Mouse (Mus musculus): Measurements from ENCODE around the gene Rtn4r. TPM values are rescaled to one million over a fixed set of nuclear protein-coding genes. Genes with fewer than 3 reads are reported as not detected.

The Rtn4r gene
- polyA plus RNA-seq, 1 experiment from 2014 or later, result 15.6 TPM

DNA sequence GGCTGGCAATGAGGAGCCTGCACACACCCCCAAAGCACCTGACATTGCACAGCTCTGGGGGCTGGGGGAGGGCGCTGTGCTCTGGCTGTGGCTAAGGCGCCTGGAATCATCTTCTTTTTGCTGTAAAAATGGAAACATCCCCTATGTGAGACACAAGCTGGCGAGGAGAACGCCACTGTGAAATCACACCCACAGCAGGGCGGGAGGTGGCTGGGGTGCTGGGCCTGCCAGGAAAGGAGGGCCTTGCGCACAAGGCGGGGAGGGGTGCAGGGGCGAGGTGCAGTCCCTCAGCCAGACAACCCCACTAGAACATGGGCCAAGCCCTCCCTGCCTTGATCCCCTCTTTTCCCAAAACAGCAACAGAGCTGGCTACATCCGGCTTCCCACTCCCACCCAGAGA, 45.8 kb downstream of the Rtn4r start:
- Histone ChIP-seq H3K9ac (ENCODE audit: low read depth, low read length) (0 out of 2 replicates have a peak overlapping the region, but pooled peaks have one; percentile 15), H3K4me1 (ENCODE audit: control insufficient read depth, insufficient read depth, low read depth, low read length) (peaks cover 2% of the 10 kb centered on the region; the same call in 1 of the 2 replicates), H3K27me3 (replicated peaks; ENCODE audit: control insufficient read depth, insufficient read depth, low read length) (no peaks in the 10 kb centered on the region), H3K4me3 (ENCODE audit: low read length) (no peak overlapping the region), H3K4me2 (ENCODE audit: low read length) (no peak overlapping the region), H3K27ac (ENCODE audit: low read depth, low read length) (no peak overlapping the region), H3K9me3 (ENCODE audit: control insufficient read depth, low read length) (no peaks in the 10 kb centered on the region), H3K36me3 (ENCODE audit: control insufficient read depth, insufficient read depth, low read length) (no peaks in the 10 kb centered on the region)
- no peak for ATAC-seq
- WGBS, result 69% methylated on average over 9 of the region's 9 CpGs

DNA sequence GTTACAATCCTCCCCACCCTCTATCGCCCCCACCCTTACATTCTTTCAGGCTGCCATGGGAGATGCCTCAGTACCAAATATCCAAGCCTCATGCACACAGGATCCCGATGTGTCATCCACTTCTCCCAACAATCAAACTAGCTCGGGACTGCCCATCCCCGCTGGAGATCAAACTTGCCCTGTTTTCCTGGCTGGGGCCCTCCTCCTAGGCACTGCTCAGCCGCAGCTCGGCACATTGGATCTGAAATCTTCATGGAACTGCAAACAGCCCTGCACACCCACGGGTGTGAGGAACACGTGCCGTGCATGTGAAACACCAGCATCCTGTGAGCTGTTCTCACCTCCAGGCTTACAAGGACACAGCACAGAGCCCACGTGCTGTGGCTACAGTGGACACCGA, 46.3 kb downstream of the Rtn4r start:
- Histone ChIP-seq H3K4me3 (ENCODE audit: low read length) (no peak overlapping the region), H3K9ac (ENCODE audit: low read depth, low read length) (no peak overlapping the region), H3K27me3 (replicated peaks; ENCODE audit: control insufficient read depth, insufficient read depth, low read length) (no peaks in the 10 kb centered on the region), H3K36me3 (ENCODE audit: control insufficient read depth, insufficient read depth, low read length) (no peaks in the 10 kb centered on the region), H3K4me1 (ENCODE audit: control insufficient read depth, insufficient read depth, low read depth, low read length) (peaks cover 2% of the 10 kb centered on the region; the same call in 1 of the 2 replicates), H3K4me2 (ENCODE audit: low read length) (no peak overlapping the region), H3K27ac (ENCODE audit: low read depth, low read length) (no peak overlapping the region), H3K9me3 (ENCODE audit: control insufficient read depth, low read length) (no peaks in the 10 kb centered on the region)
- WGBS, result 59% methylated on average over 11 of the region's 11 CpGs
- no peak for ATAC-seq

GRCm38 (mm10) chr16:18175817-18176541, 48.5 kb downstream of the Rtn4r start:
- H3K27me3 ChIP-seq (replicated peaks; ENCODE audit: control insufficient read depth, insufficient read depth, low read length), result no peaks in the 10 kb centered on the region

GRCm38 (mm10) chr16:18176758-18177157, 49.3 kb downstream of the Rtn4r start:
- WGBS, result 78% methylated on average over 4 of the region's 4 CpGs
- H3K4me1 ChIP-seq (ENCODE audit: control insufficient read depth, insufficient read depth, low read depth, low read length), result peaks cover 2% of the 10 kb centered on the region; the same call in 1 of the 2 replicates
- H3K4me2 ChIP-seq (ENCODE audit: low read length), result no peak overlapping the region
- no peak for ATAC-seq
- no peak overlapping the region for H3K4me3 ChIP-seq (ENCODE audit: low read length)
- H3K36me3 ChIP-seq (ENCODE audit: control insufficient read depth, insufficient read depth, low read length), result no peaks in the 10 kb centered on the region
- H3K9me3 ChIP-seq (ENCODE audit: control insufficient read depth, low read length), result no peaks in the 10 kb centered on the region
- no peak overlapping the region for H3K27ac ChIP-seq (ENCODE audit: low read depth, low read length)
- H3K9ac ChIP-seq (ENCODE audit: low read depth, low read length), result no peak overlapping the region
- H3K27me3 ChIP-seq (replicated peaks; ENCODE audit: control insufficient read depth, insufficient read depth, low read length), result no peaks in the 10 kb centered on the region

More at GRCm38 (mm10) chr16:18175817-18176541, 48.5 kb downstream of the Rtn4r start:
- Histone ChIP-seq H3K9ac (ENCODE audit: low read depth, low read length) (no peak overlapping the region), H3K4me2 (ENCODE audit: low read length) (no peak overlapping the region), H3K36me3 (ENCODE audit: control insufficient read depth, insufficient read depth, low read length) (no peaks in the 10 kb centered on the region), H3K9me3 (ENCODE audit: control insufficient read depth, low read length) (no peaks in the 10 kb centered on the region), H3K4me3 (ENCODE audit: low read length) (no peak overlapping the region), H3K4me1 (ENCODE audit: control insufficient read depth, insufficient read depth, low read depth, low read length) (peaks cover 2% of the 10 kb centered on the region; the same call in 1 of the 2 replicates), H3K27ac (ENCODE audit: low read depth, low read length) (no peak overlapping the region)
- 56% methylated on average over 6 of the region's 6 CpGs for whole genome bisulfite sequencing
- ATAC-seq, result no peak

- H3K9ac ChIP-seq (ENCODE audit: low read depth, low read length), result no peak overlapping the region
- no peak overlapping the region for H3K4me2 ChIP-seq (ENCODE audit: low read length)
- H3K4me3 ChIP-seq (ENCODE audit: low read length), result no peak overlapping the region
- no peaks in the 10 kb centered on the region for H3K27me3 ChIP-seq (replicated peaks; ENCODE audit: control insufficient read depth, insufficient read depth, low read length)
- no peaks in the 10 kb centered on the region for H3K9me3 ChIP-seq (ENCODE audit: control insufficient read depth, low read length)
- WGBS, result 51% methylated on average over 2 of the region's 2 CpGs
- no peak overlapping the region for H3K27ac ChIP-seq (ENCODE audit: low read depth, low read length)
- H3K4me1 ChIP-seq (ENCODE audit: control insufficient read depth, insufficient read depth, low read depth, low read length), result no peaks in the 10 kb centered on the region; the same call in 1 of the 2 replicates
- H3K36me3 ChIP-seq (ENCODE audit: control insufficient read depth, insufficient read depth, low read length), result no peaks in the 10 kb centered on the region
- ATAC-seq, result no peak
Observed at GRCm38 (mm10) chr16:18179591-18179990, 52.1 kb downstream of the Rtn4r start.

GRCm38 (mm10) chr16:18181398-18181797, 54.0 kb downstream of the Rtn4r start:
- H3K9ac ChIP-seq (ENCODE audit: low read depth, low read length), result no peak overlapping the region
- no peaks in the 10 kb centered on the region for H3K9me3 ChIP-seq (ENCODE audit: control insufficient read depth, low read length)
- no peak overlapping the region for H3K4me2 ChIP-seq (ENCODE audit: low read length)
- no peaks in the 10 kb centered on the region; the same call in 1 of the 2 replicates for H3K4me1 ChIP-seq (ENCODE audit: control insufficient read depth, insufficient read depth, low read depth, low read length)
- H3K27me3 ChIP-seq (replicated peaks; ENCODE audit: control insufficient read depth, insufficient read depth, low read length), result no peaks in the 10 kb centered on the region
- ATAC-seq, result no peak
- H3K36me3 ChIP-seq (ENCODE audit: control insufficient read depth, insufficient read depth, low read length), result no peaks in the 10 kb centered on the region
- no peak overlapping the region for H3K27ac ChIP-seq (ENCODE audit: low read depth, low read length)
- H3K4me3 ChIP-seq (ENCODE audit: low read length), result no peak overlapping the region
- WGBS, result 35% methylated on average over 10 of the region's 10 CpGs

GRCm38 (mm10) chr16:18182766-18183165, 55.3 kb downstream of the Rtn4r start:
- no peaks in the 10 kb centered on the region for H3K9me3 ChIP-seq (ENCODE audit: control insufficient read depth, low read length)
- H3K9ac ChIP-seq (ENCODE audit: low read depth, low read length), result no peak overlapping the region
- no peaks in the 10 kb centered on the region for H3K36me3 ChIP-seq (ENCODE audit: control insufficient read depth, insufficient read depth, low read length)
- H3K27me3 ChIP-seq (replicated peaks; ENCODE audit: control insufficient read depth, insufficient read depth, low read length), result no peaks in the 10 kb centered on the region
- 80% methylated on average over 8 of the region's 8 CpGs for WGBS
- no peaks in the 10 kb centered on the region for H3K4me1 ChIP-seq (ENCODE audit: control insufficient read depth, insufficient read depth, low read depth, low read length)
- ATAC-seq, result no peak
- no peak overlapping the region for H3K4me2 ChIP-seq (ENCODE audit: low read length)
- no peak overlapping the region for H3K27ac ChIP-seq (ENCODE audit: low read depth, low read length)
- no peak overlapping the region for H3K4me3 ChIP-seq (ENCODE audit: low read length)

DNA sequence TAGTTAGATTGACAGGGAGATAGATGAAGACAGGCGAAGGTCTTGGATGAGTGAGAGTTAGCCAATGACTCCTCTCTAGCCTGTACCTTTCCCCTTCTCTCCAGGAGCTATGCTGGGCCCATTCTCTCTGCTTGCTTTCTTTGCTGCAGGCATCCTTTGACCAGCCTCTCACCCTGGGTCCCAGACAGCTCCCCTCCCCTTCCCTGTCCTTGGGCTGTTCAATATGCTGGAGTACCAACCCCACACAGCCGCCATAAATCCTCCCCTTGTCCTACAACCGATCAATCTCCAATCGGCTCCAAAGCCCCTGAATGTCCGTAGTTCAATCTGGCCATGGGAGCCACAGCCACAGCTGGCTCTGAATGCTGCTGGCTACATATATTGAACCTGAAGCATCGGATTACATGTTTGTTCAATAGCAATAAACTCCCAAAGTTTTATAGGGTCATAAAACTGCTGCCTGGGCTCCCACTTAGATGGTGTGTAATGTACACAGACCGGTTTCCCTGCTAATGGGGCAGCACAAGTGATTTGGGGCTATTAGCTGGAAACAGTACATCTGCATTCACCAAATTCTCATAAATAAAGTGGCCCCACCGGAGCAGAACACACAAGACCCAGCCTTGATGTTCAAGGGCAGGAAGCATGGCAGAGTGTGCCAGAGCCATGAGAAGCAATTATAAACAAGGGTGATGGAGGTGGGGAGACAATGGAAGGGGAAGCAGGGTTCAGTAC, 58.4 kb downstream of the Rtn4r start:
- Histone ChIP-seq H3K4me1 (ENCODE audit: control insufficient read depth, insufficient read depth, low read depth, low read length) (no peaks in the 10 kb centered on the region), H3K4me2 (ENCODE audit: low read length) (no peak overlapping the region), H3K27ac (ENCODE audit: low read depth, low read length) (no peak overlapping the region), H3K9me3 (ENCODE audit: control insufficient read depth, low read length) (no peaks in the 10 kb centered on the region), H3K36me3 (ENCODE audit: control insufficient read depth, insufficient read depth, low read length) (no peaks in the 10 kb centered on the region), H3K4me3 (ENCODE audit: low read length) (no peak overlapping the region), H3K9ac (ENCODE audit: low read depth, low read length) (no peak overlapping the region), H3K27me3 (replicated peaks; ENCODE audit: control insufficient read depth, insufficient read depth, low read length) (no peaks in the 10 kb centered on the region)
- WGBS, result 82% methylated on average over 8 of the region's 8 CpGs
- ATAC-seq, result no peak

DNA sequence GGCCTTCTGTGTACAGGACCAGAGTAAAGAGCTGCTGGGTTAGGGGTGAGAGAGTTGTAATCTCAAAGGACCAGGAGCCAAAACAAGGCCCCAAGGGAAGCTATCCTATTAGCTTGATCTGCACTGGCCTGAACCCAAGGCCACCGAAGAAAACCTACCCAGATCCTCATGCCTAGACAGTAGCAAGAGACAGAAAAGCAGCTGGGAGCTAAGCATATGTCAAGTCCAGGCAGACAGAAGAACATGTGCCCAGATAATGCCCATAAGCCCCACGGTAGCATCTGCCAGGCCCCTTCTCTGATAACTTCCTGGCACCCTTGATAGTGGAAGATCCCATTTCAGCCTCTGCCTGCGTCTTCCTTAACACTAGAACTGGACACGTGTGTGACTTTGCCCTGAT, 59.4 kb downstream of the Rtn4r start:
- Histone ChIP-seq H3K36me3 (ENCODE audit: control insufficient read depth, insufficient read depth, low read length) (no peaks in the 10 kb centered on the region), H3K4me3 (ENCODE audit: low read length) (no peak overlapping the region), H3K4me1 (ENCODE audit: control insufficient read depth, insufficient read depth, low read depth, low read length) (no peaks in the 10 kb centered on the region), H3K27ac (ENCODE audit: low read depth, low read length) (no peak overlapping the region), H3K9me3 (ENCODE audit: control insufficient read depth, low read length) (no peaks in the 10 kb centered on the region), H3K27me3 (replicated peaks; ENCODE audit: control insufficient read depth, insufficient read depth, low read length) (no peaks in the 10 kb centered on the region), H3K4me2 (ENCODE audit: low read length) (no peak overlapping the region), H3K9ac (ENCODE audit: low read depth, low read length) (no peak overlapping the region)
- 90% methylated on average over 4 of the region's 4 CpGs for WGBS
- ATAC-seq, result no peak

All from hindbrain, embryonic 16.5 days (tissue).